Mouse (Mus musculus) c-Kit-positive CD71-positive TER-119-positive erythroid progenitor cells, embryonic 14.5 days (primary cell): ENCODE data around the gene Tcaf3.

ENCODE experiments used
- DNase-seq: peaks from one replicate; pipeline ENCODE4 v3.0.0-alpha.2; 2013; ENCODE audit warnings: low spot score

The Tcaf3 gene

DNA sequence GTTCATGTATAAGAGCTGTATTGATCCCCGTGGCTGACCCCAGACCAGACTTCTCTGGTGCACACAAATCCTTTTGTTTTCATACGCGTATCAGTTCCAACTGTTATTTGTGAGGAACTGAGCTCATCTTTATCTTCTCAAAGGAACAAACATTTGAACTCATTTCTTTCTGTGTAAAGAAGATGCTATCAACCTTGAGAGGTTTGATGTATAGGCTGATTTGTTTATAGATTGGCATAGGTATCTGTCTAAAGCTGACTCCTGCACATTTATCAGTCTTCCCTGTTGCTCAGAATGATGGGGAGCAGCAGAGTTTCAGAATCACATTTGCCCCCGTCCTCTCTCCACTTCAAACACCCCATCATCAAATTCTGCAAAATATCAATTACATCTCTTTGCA is at the start of gene Tcaf3:
Gene Tcaf3 (minus strand): TSS at position 101 of the 400 bp plus-strand sequence.
- no peak for DNase-seq

- DNase-seq = peak; percentile 51
These were observed 47.5 kb upstream of the Tcaf3 start, which contains the start of gene Tcaf2 for GRCm38 (mm10) chr6:42644912-42645549. Tcaf2 (minus strand) TSS chr6:42645254.

DNA sequence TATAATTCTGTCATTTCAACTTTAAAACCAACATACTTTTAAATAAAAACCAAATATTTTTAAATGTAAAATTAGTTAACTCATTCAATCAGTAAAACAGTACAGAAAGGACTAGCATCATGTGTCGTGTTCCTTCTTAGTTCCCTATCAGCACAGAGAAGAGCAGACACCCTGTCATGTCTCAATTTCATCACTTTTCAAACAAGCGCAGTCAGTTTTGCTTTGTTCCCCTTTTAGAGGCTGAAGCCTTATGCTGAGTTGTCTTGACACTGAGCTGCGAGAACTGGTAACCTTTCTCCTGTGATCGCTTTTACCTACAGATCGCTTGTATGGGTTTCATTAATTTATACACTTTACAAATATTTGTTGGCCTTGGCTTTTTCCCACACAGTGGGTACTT is 36.9 kb upstream of the Tcaf3 start:
- no peak for DNase-seq

- DNase-seq = no peak
These were observed 33.9 kb upstream of the Tcaf3 start for GRCm38 (mm10) chr6:42631395-42631794.

- DNase-seq = no peak
These were observed 19.4 kb upstream of the Tcaf3 start for GRCm38 (mm10) chr6:42616904-42617303.

DNA sequence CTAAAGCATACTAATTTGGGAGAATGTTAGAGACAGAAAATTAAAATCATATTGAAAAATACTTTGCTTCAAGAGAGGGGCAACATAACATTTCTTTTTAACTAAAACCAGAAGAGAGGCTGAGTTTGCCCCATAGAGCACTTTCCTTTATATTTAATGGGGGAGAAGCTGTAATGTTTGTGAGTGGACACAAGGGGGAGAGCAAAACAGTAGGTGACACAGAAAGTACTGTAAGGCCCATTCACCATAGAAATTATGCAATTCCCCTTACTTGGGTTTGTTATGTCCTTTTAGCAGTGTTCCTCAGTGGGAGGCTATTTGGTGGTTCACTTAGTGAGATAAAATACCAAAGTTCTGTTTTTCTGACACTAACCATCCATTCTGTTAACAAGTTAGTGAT is 14.7 kb upstream of the Tcaf3 start:
- no peak for DNase-seq

- no peak for DNase-seq
These were observed 13.5 kb upstream of the Tcaf3 start for GRCm38 (mm10) chr6:42610954-42611522.

- no peak for DNase-seq
These were observed 4.2 kb downstream of the Tcaf3 start for GRCm38 (mm10) chr6:42593138-42593882.

- DNase-seq = no peak
These were observed 10.9 kb downstream of the Tcaf3 start for GRCm38 (mm10) chr6:42586569-42586968.

DNA sequence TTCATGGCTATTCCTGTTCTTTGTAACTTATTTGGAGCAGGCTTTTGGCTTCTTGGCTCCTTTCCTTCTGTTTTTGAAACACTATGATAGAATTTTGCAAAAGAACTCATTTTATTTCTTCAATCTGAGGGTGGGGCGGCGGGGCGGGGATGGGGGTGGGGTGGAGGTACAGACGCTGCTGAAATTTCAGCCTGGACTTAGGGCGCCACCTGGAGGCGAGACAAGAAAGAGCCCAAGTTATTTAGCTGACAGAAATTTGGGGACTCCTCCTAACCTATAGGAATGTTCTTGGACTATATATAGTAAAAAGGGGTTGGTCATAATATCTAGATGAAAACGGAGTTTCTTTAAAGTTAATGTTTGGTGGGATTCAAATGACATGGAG is 14.0 kb downstream of the Tcaf3 start:
- peak; percentile 33 for DNase-seq

- no peak for DNase-seq
These were observed 14.6 kb downstream of the Tcaf3 start for GRCm38 (mm10) chr6:42582741-42583487.

GRCm38 (mm10) chr6:42578678-42579077 is 18.8 kb downstream of the Tcaf3 start:
- DNase-seq = no peak

GRCm38 (mm10) chr6:42577433-42577832 is 20.1 kb downstream of the Tcaf3 start:
- DNase-seq = peak; percentile 36

DNA sequence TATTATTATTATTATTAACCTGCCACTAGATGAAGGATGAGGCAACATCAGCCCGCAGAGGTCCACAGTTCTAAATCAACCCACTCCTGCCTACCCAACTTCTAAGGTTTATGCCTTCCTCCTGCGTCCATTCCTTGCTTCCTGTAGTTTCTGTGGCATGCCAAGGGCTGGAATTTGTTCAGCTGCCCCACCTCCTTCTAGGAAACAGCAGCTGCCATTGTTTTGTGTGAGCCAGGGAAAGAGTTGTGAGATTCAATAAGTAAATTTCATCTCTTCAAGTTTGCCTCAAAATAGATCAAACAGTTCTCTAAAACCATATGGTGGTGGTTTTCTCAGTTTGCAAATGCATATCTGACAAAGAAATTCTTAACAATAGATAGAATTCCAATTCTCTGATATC is 29.3 kb downstream of the Tcaf3 start:
- DNase-seq = no peak

DNA sequence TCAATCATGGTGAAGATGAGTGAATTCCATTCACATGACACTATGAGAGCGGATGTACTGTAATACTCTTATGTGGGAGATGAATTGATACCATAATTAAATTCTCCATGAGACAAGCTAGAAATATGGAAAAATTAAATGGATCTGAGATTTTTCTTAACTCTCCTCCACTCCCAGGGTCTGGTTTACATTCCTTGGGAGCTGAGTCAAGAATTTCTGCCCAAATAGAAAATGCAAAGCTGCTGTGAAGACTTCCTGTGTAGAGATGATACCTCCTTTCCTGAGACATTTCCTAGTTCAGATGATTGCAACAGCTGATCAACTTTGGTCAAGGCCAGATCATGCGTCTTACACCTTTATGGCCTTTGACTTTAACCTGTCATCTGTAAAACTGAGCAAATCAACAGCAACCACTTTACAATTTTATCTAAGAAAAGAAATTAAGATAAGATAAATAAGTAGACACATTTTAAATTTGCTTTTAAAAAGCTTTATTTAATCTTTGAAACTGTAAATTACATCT is 31.4 kb downstream of the Tcaf3 start:
- no peak for DNase-seq

GRCm38 (mm10) chr6:42562280-42562679 is 35.2 kb downstream of the Tcaf3 start:
- DNase-seq = no peak

DNA sequence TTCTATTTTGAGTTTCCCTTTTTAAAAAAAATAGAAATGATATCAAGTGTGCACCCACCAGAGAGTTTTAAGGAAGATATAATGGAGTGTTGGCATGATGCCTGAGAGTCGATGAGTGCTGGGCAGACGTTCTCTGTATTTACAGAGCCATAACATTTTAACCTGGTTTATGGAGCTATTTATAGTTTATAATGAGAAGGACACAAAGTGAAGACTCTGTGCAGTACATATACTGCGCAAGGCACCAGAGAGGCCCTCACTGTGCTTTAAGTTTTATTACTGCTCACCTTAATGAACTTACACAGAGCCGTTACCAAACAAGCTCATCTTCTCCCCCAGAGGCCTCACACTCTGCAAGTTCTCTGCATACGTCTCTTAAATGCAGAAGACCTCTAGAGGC is 36.6 kb downstream of the Tcaf3 start:
- no peak for DNase-seq

- DNase-seq = no peak
These were observed 38.9 kb downstream of the Tcaf3 start for GRCm38 (mm10) chr6:42558641-42559040.

DNA sequence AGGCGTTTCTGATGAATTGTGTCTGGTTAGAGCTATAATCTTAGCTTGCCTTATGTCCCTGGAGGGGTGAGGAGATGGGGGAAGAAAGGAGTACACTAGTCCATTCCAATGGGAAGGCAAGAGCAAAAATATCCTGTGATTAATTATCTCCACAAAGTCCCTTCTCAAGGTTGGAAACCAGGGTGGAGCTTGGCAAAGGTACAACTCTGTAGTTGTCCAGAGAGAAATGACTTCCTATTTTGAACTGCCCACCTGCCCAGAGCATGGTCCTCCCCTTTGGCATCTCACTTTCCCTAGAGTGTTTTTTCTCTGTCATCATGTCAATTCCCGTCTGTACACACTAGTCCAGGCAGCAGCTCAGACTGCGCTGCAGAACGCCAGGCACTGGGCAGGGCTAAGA is 50.0 kb downstream of the Tcaf3 start, which contains the start of gene Olfr455:
Gene Olfr455 (minus strand): TSS at position 127 of the 400 bp plus-strand sequence.
- DNase-seq = no peak

GRCm38 (mm10) chr6:42546180-42546579 is 51.3 kb downstream of the Tcaf3 start:
- no peak for DNase-seq

DNA sequence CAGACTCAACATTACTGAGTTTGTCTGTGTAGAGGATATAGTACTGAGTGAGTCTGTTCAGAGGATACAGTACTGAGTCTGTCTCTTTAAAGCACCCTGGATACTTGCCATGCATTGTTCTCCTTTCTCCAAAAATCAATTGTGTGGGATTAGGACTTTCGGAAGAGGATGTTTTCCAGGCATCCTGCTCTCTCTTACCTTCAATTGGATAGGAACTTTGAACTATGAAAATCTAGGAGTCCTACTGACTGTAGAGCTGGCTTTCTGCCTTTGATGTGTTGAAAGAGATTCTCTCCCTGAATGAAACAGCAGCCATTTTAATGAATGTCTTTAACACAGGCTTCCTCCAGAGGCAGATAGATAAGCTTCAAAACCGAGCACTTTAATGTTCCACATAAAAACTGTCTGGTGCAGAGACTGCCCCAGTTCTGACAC is 52.0 kb downstream of the Tcaf3 start:
- DNase-seq = no peak

DNA sequence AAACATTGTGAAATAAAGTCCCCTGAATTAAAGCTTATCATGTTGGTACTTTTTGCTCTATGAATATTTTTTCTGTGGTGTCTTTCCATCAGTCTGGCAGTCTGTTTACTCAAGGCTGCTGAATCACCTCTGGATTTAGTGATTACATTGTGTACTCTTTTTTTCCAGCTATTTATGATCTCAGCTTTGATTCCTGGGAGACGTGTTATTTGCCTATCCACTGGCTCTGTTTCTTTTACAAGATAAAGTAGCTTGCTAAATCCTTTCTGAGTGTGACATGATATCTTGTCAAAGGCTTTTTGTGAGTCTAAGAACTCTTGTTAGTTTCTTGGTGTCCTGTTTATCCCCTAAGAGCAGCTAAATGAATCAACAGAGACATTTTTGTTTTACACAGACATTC is 52.6 kb downstream of the Tcaf3 start:
- DNase-seq = no peak
